Mouse (Mus musculus): Measurements from ENCODE around the gene Minar1. TPM values are rescaled to one million over a fixed set of nuclear protein-coding genes. Genes with fewer than 3 reads are reported as not detected.

The Minar1 gene
- polyA plus RNA-seq, 1 experiment from 2014 or later, result 2.3 TPM

- Histone ChIP-seq H3K4me3 (ENCODE audit: low read depth, low read length) (no peak overlapping the region), H3K9ac (ENCODE audit: low read depth, low read length) (no peak overlapping the region), H3K27ac (ENCODE audit: low read length) (no peak overlapping the region), H3K4me1 (ENCODE audit: control insufficient read depth, insufficient read depth, low read length) (no peaks in the 10 kb centered on the region), H3K27me3 (ENCODE audit: control insufficient read depth, insufficient read depth, low read depth, low read length) (no peaks in the 10 kb centered on the region), H3K9me3 (replicated peaks; ENCODE audit: control insufficient read depth, low read length, poor library complexity, severe bottlenecking) (no peaks in the 10 kb centered on the region), H3K4me2 (ENCODE audit: low read length) (no peak overlapping the region), H3K36me3 (ENCODE audit: control insufficient read depth, insufficient read depth, low read length) (no peaks in the 10 kb centered on the region)
- ATAC-seq, result 0 out of 2 replicates have a peak, but pooled peaks have one; percentile 8
- 86% methylated on average over 5 of the region's 5 CpGs for WGBS
These were observed 44.5 kb downstream of the Minar1 start for GRCm38 (mm10) chr9:89578422-89578821.

GRCm38 (mm10) chr9:89552663-89553062 lies 70.3 kb downstream of the Minar1 start:
- H3K27ac ChIP-seq (ENCODE audit: low read length), result no peak overlapping the region
- no peak overlapping the region for H3K4me3 ChIP-seq (ENCODE audit: low read depth, low read length)
- no peak overlapping the region for H3K9ac ChIP-seq (ENCODE audit: low read depth, low read length)
- no peaks in the 10 kb centered on the region for H3K27me3 ChIP-seq (ENCODE audit: control insufficient read depth, insufficient read depth, low read depth, low read length)
- H3K4me2 ChIP-seq (ENCODE audit: low read length), result no peak overlapping the region
- no peaks in the 10 kb centered on the region for H3K4me1 ChIP-seq (ENCODE audit: control insufficient read depth, insufficient read depth, low read length)
- no peaks in the 10 kb centered on the region for H3K9me3 ChIP-seq (replicated peaks; ENCODE audit: control insufficient read depth, low read length, poor library complexity, severe bottlenecking)
- WGBS, result 89% methylated on average over 2 of the region's 2 CpGs
- H3K36me3 ChIP-seq (ENCODE audit: control insufficient read depth, insufficient read depth, low read length), result no peaks in the 10 kb centered on the region
- ATAC-seq, result no peak

Other genes starting within 250 kb of the Minar1 start
- 56.0 and 58.9 TPM in 2 replicates for gene Tmed3, start 81.9 kb upstream of the Minar1 start, polyA plus RNA-seq (2015; fragmentation: Nextera tagmentation; extraction: Ambion mirVana)
- 0.15 and 0.34 TPM in 2 replicates for gene Ankrd34c, start 115.3 kb upstream of the Minar1 start, polyA plus RNA-seq (2015; fragmentation: Nextera tagmentation; extraction: Ambion mirVana)

Data from midbrain, embryonic 16.5 days (tissue).